Mouse (Mus musculus) bone marrow, adult 2 months (tissue): ENCODE results near the gene Thra.

Experiments used
- CTCF ChIP-seq: fragments of 200-500 bp; IDR thresholded peaks from 2 replicates; pipeline ENCODE4 v1.5.1; 2011; ENCODE audit warnings: low read length, control low read depth; ENCODE audit not compliant: control insufficient read depth, insufficient read depth
- POLR2A ChIP-seq: fragments of 200-500 bp; IDR thresholded peaks from 2 replicates; pipeline ENCODE4 v1.6.1; 2011; ENCODE audit warnings: low read depth, mild to moderate bottlenecking, control low read depth, low read length, borderline replicate concordance; ENCODE audit not compliant: control insufficient read depth

- TF ChIP-seq POLR2A: no peak
- TF ChIP-seq CTCF: no peak
Measured at GRCm38 (mm10) chr11:98694301-98694700, 46.1 kb upstream of the Thra start.
